Mouse (Mus musculus): Measurements from ENCODE around the gene Ipo8. TPM values are rescaled to one million over a fixed set of nuclear protein-coding genes. Genes with fewer than 3 reads are reported as not detected.

Ipo8 gene
- polyA plus RNA-seq, 1 experiment = 7.2 TPM

DNA sequence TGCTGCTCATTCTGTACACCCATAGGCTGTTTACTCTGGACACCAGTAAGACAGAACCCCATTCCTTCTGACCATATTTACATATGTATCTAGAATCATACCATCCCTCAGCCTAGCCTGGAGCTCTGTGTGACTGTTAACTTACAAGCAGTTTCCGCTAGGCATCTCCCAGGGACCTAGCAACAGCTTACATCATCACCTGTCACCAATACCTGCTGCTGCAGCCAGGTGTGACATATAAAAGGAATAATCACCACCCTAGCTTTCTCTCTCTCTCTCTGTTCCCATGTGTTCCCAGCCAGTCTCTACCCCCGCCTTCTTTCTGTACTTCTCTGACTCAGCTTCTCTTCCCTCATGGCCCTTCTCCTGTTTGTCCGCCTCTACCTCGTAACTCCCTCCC lies 5.1 kb downstream of the Ipo8 start:
- TF ChIP-seq CTCF (IDR thresholded peaks at IDR 0.05; ENCODE audit: extremely low read depth, insufficient read depth, insufficient read length, insufficient replicate concordance) = no peak
- Histone ChIP-seq H3K27me3 (ENCODE audit: control insufficient read depth, insufficient read depth, low read length) (no peaks in the 10 kb centered on the region), H3K36me3 (ENCODE audit: control insufficient read depth, insufficient read depth, low read length) (peaks cover 7% of the 10 kb centered on the region), H3K4me3 (ENCODE audit: extremely low read depth, insufficient read depth, insufficient read length) (no peak overlapping the region), H3K27ac (ENCODE audit: insufficient read depth, low read length) (no peak overlapping the region), H3K4me1 (ENCODE audit: control insufficient read depth, insufficient read depth, insufficient read length) (peaks cover 5% of the 10 kb centered on the region)
- WGBS = 88% methylated on average over 4 of the region's 4 CpGs
- DNase-seq (ENCODE audit: low read depth in 1 of 2, low spot score in 2 of 2) = no peak

DNA sequence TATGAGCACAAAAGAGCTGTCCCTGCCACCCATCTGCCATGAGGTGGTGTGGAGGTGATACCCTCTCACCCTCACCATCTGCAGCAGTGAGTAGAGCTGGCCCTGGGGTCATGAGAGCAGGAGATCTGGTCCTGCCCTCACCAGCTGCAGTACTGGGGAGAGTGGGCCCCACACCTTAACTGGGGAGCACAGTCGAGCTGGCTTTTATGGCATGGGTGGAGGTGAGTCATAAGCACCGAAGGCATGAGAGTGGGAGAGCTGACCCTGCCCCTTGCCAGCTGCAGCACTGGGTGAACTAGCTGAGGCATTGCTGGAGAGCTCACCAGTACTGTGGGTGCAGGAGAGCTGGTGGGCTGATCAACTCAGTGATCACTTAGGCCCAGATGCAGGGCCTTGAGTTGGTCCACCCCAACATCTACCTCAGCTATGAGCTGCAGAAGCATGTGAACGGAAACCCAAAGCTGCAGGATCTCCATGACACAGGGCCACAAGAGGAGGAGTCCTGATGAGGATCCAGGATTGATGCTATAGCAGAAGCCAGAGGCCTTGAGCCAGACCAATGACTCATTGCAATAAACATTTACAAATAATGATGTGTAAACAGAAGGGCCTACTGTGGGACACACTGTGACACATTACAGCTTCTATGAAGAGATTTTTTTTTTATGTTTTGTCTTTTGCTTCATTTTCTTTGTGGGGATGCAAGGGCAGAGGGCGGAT lies 12.5 kb downstream of the Ipo8 start:
- Histone ChIP-seq H3K36me3 (ENCODE audit: control insufficient read depth, insufficient read depth, low read length) (peaks cover 34% of the 10 kb centered on the region), H3K4me3 (ENCODE audit: extremely low read depth, insufficient read depth, insufficient read length) (no peak overlapping the region), H3K4me1 (ENCODE audit: control insufficient read depth, insufficient read depth, insufficient read length) (no peaks in the 10 kb centered on the region), H3K27ac (ENCODE audit: insufficient read depth, low read length) (no peak overlapping the region), H3K27me3 (ENCODE audit: control insufficient read depth, insufficient read depth, low read length) (no peaks in the 10 kb centered on the region)
- TF ChIP-seq POLR2A (IDR thresholded peaks at IDR 0.05; ENCODE audit: low read depth, low read length) (no peak), CTCF (IDR thresholded peaks at IDR 0.05; ENCODE audit: extremely low read depth, insufficient read depth, insufficient read length, insufficient replicate concordance) (no peak)
- no peak for DNase-seq (ENCODE audit: low read depth in 1 of 2, low spot score in 2 of 2)
- 94% methylated on average over 4 of the region's 4 CpGs for WGBS

DNA sequence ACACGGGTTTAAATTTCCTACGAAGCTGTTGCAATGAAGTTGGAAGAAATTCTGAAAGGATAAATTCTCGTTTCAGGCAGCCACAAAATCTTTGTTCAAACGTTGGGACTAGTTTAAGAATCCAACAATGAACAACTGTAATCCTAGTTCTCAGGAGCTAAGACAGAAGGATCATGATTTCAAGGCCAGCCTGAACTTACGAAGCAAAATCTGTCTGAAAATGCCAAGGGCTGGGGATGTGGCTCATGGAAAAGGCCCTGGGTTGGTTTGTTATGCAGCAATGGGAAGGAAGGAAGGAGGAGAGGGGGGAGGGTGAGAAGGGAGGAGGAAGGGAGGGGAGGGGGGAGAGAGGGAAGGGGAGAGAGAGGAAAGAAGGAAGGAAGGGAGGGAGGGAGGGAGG lies 14.5 kb downstream of the Ipo8 start:
- DNase-seq (ENCODE audit: low read depth in 1 of 2, low spot score in 2 of 2) = no peak
- no peaks in the 10 kb centered on the region for H3K27me3 ChIP-seq (ENCODE audit: control insufficient read depth, insufficient read depth, low read length)
- peaks cover 36% of the 10 kb centered on the region for H3K36me3 ChIP-seq (ENCODE audit: control insufficient read depth, insufficient read depth, low read length)
- no peak overlapping the region for H3K4me3 ChIP-seq (ENCODE audit: extremely low read depth, insufficient read depth, insufficient read length)
- H3K4me1 ChIP-seq (ENCODE audit: control insufficient read depth, insufficient read depth, insufficient read length) = no peaks in the 10 kb centered on the region
- WGBS = 92% methylated on average over 5 of the region's 5 CpGs
- no peak for TF ChIP-seq POLR2A (IDR thresholded peaks at IDR 0.05; ENCODE audit: low read depth, low read length)
- no peak for TF ChIP-seq CTCF (IDR thresholded peaks at IDR 0.05; ENCODE audit: extremely low read depth, insufficient read depth, insufficient read length, insufficient replicate concordance)
- H3K27ac ChIP-seq (ENCODE audit: insufficient read depth, low read length) = no peak overlapping the region

DNA sequence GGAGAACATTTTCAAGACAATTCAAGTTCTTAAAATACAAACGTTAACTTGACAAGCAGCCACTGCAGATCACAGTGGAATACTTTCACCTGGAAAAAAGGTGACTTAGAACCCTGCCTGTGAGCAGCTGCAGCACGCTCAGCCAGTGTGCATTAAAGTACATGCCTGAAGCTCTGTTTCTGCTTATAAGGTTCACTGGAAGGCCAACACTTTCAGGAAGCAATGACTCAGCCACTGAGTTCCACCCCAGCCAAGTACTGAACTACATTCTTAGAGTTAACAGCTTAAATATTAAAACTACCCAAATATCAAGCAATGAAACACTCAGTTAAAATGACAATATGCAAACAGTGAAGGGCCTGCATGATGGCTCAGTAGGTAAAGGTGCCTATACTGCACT lies 20.1 kb downstream of the Ipo8 start:
- Histone ChIP-seq H3K4me3 (ENCODE audit: extremely low read depth, insufficient read depth, insufficient read length) (no peak overlapping the region), H3K27me3 (ENCODE audit: control insufficient read depth, insufficient read depth, low read length) (no peaks in the 10 kb centered on the region), H3K36me3 (ENCODE audit: control insufficient read depth, insufficient read depth, low read length) (peaks cover 32% of the 10 kb centered on the region), H3K4me1 (ENCODE audit: control insufficient read depth, insufficient read depth, insufficient read length) (no peaks in the 10 kb centered on the region), H3K27ac (ENCODE audit: insufficient read depth, low read length) (no peak overlapping the region)
- DNase-seq (ENCODE audit: low read depth in 1 of 2, low spot score in 2 of 2) = no peak
- no peak for TF ChIP-seq CTCF (IDR thresholded peaks at IDR 0.05; ENCODE audit: extremely low read depth, insufficient read depth, insufficient read length, insufficient replicate concordance)
- TF ChIP-seq POLR2A (IDR thresholded peaks at IDR 0.05; ENCODE audit: low read depth, low read length) = no peak
- WGBS = 85% methylated on average over 2 of the region's 2 CpGs

DNA sequence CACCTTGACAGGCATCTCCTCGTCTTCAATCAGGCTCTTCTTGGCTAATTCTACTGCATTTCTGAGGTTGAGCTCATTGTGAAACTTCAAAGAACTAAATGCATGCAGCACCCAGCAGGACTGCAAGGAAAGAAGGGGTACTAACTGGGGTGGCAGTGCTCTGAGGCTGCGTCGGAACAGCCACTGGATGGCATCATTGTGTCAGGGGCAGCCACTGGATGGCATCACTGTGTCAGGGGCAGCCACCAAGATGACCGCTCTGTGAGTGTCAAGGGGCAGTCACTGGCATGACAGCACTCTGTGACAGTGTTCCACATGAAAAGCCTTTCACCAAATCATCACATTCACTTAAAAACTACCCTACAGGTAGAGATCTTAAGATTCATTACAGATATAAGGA lies 31.5 kb downstream of the Ipo8 start:
- Histone ChIP-seq H3K27me3 (ENCODE audit: control insufficient read depth, insufficient read depth, low read length) (no peaks in the 10 kb centered on the region), H3K4me1 (ENCODE audit: control insufficient read depth, insufficient read depth, insufficient read length) (no peaks in the 10 kb centered on the region), H3K36me3 (ENCODE audit: control insufficient read depth, insufficient read depth, low read length) (peaks cover 30% of the 10 kb centered on the region), H3K4me3 (ENCODE audit: extremely low read depth, insufficient read depth, insufficient read length) (no peak overlapping the region), H3K27ac (ENCODE audit: insufficient read depth, low read length) (no peak overlapping the region)
- no peak for DNase-seq (ENCODE audit: low read depth in 1 of 2, low spot score in 2 of 2)
- no peak for TF ChIP-seq POLR2A (IDR thresholded peaks at IDR 0.05; ENCODE audit: low read depth, low read length)
- TF ChIP-seq CTCF (IDR thresholded peaks at IDR 0.05; ENCODE audit: extremely low read depth, insufficient read depth, insufficient read length, insufficient replicate concordance) = no peak
- WGBS = 94% methylated on average over 4 of the region's 4 CpGs

DNA sequence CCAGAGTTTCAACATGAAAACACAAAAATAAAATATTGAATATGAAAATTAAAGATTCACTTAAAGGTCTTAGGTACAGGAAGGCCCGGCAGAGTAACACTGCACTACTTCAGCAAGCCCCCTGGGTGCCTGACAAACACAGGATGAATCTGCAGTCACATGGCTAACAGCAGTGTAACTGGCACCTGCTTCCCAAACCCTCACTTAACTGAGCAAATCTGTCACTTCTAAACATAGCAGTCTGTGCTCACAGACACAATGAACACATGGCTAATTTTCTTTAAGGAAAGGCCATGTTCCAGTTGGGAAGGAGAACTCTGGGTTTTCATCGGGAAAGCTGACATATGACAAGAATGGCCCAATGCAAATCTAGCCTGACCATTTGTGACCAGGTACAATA lies 36.1 kb downstream of the Ipo8 start:
- DNase-seq (ENCODE audit: low read depth in 1 of 2, low spot score in 2 of 2) = no peak
- H3K4me3 ChIP-seq (ENCODE audit: extremely low read depth, insufficient read depth, insufficient read length) = no peak overlapping the region
- H3K27ac ChIP-seq (ENCODE audit: insufficient read depth, low read length) = no peak overlapping the region
- H3K36me3 ChIP-seq (ENCODE audit: control insufficient read depth, insufficient read depth, low read length) = peaks cover 20% of the 10 kb centered on the region
- 92% methylated on average over 2 of the region's 2 CpGs for WGBS
- TF ChIP-seq POLR2A (IDR thresholded peaks at IDR 0.05; ENCODE audit: low read depth, low read length) (no peak), CTCF (IDR thresholded peaks at IDR 0.05; ENCODE audit: extremely low read depth, insufficient read depth, insufficient read length, insufficient replicate concordance) (no peak)
- H3K4me1 ChIP-seq (ENCODE audit: control insufficient read depth, insufficient read depth, insufficient read length) = no peaks in the 10 kb centered on the region
- no peaks in the 10 kb centered on the region for H3K27me3 ChIP-seq (ENCODE audit: control insufficient read depth, insufficient read depth, low read length)

DNA sequence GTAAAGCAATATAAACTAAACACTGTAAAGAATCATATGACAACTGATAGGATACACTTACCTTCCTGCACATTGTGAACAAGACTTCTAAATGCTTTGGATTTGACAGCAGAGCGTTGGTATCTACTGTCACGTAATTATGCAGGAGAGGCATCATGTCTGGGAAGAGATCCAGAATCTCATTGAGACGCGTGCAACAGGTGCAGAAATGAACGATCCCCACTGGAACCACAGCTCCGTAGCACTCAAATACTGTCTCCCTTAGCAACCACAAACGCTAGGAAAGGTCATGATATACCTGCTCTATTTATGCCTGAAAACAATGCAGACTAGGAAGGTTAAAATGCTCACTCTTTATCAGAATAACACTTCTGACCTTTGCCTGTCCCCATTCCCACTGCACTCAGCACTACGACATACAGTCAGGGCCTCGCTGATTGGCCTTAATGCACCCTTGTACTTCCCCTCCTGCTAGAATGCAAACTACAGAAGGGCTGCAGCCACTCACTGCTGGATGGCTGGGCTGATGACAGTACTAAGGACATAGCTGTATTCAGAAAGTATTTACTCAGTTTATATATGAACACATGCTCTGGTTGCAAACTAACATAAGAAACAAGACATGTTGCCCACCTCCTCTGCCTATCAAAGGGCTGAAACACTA lies 42.1 kb downstream of the Ipo8 start:
- DNase-seq (ENCODE audit: low read depth in 1 of 2, low spot score in 2 of 2) = no peak
- WGBS = 96% methylated on average over 9 of the region's 9 CpGs
- Histone ChIP-seq H3K36me3 (ENCODE audit: control insufficient read depth, insufficient read depth, low read length) (peaks cover 35% of the 10 kb centered on the region), H3K4me1 (ENCODE audit: control insufficient read depth, insufficient read depth, insufficient read length) (no peaks in the 10 kb centered on the region), H3K27me3 (ENCODE audit: control insufficient read depth, insufficient read depth, low read length) (no peaks in the 10 kb centered on the region), H3K27ac (ENCODE audit: insufficient read depth, low read length) (no peak overlapping the region), H3K4me3 (ENCODE audit: extremely low read depth, insufficient read depth, insufficient read length) (no peak overlapping the region)
- TF ChIP-seq CTCF (IDR thresholded peaks at IDR 0.05; ENCODE audit: extremely low read depth, insufficient read depth, insufficient read length, insufficient replicate concordance) = no peak
- no peak for TF ChIP-seq POLR2A (IDR thresholded peaks at IDR 0.05; ENCODE audit: low read depth, low read length)

Measured in spleen, adult 2 months (tissue).